Mouse (Mus musculus): ENCODE results near the gene Gdf1. TPM values are rescaled to one million over a fixed set of nuclear protein-coding genes. Genes with fewer than 3 reads are reported as not detected.

Gene Gdf1
- polyA plus RNA-seq, 1 experiment from 2014 or later = 2.1 TPM

DNA sequence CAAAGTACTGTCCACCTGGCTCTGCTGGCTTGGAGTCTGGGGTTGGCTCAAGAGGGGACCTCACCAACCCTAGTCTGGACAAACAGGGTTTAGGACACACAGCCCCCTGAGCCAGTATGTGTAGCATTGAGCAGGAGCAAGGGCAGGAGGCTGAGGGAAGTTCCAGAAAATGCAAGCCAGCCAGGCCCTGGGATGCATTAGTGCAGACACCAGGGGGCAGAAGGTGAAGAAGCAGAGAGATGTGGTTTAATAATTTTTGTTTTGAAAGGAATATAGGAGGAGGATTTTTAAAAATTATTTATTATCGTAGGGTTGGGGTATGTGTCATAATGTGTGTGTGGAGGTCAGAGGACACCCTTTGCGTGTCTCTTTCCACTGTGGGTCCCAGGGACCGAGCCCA, 5.9 kb upstream of the Gdf1 start:
- Histone ChIP-seq H3K27ac (ENCODE audit: low read depth, low read length) (no peak overlapping the region), H3K4me3 (ENCODE audit: low read depth, low read length) (no peak overlapping the region), H3K4me1 (ENCODE audit: control insufficient read depth, insufficient read depth, low read length) (no peaks in the 10 kb centered on the region), H3K9ac (replicated peaks; ENCODE audit: low read depth, low read length) (no peak overlapping the region), H3K27me3 (ENCODE audit: control insufficient read depth, insufficient read depth, low read length) (no peaks in the 10 kb centered on the region), H3K9me3 (ENCODE audit: control insufficient read depth, low read length) (no peaks in the 10 kb centered on the region), H3K36me3 (ENCODE audit: control insufficient read depth, insufficient read depth, low read length) (peaks cover 24% of the 10 kb centered on the region), H3K4me2 (ENCODE audit: low read depth, low read length) (no peak overlapping the region)
- 91% methylated on average over 3 of the region's 3 CpGs for WGBS
- no peak for ATAC-seq (ENCODE audit: low read depth)

DNA sequence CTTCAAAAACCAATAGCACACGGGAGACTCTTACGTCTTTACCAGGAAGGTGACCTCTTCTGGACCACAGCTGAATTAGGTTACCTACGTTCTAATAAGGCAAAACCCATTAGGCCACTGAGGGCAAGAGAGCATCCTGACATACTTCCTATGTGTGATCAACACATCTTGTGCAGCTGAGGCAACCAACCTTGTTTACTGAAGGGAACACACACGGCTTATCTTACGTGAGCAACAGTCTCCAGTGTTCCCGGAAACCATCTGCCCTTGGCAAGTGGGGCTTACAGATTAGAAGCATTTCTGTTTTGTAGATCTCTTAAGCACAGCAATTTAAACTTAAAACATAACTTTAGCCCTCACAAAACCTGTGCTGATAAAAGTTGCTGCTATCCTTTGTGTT, 2.1 kb upstream of the Gdf1 start:
- Histone ChIP-seq H3K27me3 (ENCODE audit: control insufficient read depth, insufficient read depth, low read length) (no peaks in the 10 kb centered on the region), H3K36me3 (ENCODE audit: control insufficient read depth, insufficient read depth, low read length) (peaks cover 45% of the 10 kb centered on the region), H3K4me1 (ENCODE audit: control insufficient read depth, insufficient read depth, low read length) (peaks cover 21% of the 10 kb centered on the region), H3K9ac (replicated peaks; ENCODE audit: low read depth, low read length) (no peak overlapping the region), H3K9me3 (ENCODE audit: control insufficient read depth, low read length) (no peaks in the 10 kb centered on the region), H3K4me2 (ENCODE audit: low read depth, low read length) (no peak overlapping the region), H3K4me3 (ENCODE audit: low read depth, low read length) (no peak overlapping the region), H3K27ac (ENCODE audit: low read depth, low read length) (no peak overlapping the region)
- 95% methylated on average over 6 of the region's 6 CpGs for WGBS
- no peak for ATAC-seq (ENCODE audit: low read depth)

DNA sequence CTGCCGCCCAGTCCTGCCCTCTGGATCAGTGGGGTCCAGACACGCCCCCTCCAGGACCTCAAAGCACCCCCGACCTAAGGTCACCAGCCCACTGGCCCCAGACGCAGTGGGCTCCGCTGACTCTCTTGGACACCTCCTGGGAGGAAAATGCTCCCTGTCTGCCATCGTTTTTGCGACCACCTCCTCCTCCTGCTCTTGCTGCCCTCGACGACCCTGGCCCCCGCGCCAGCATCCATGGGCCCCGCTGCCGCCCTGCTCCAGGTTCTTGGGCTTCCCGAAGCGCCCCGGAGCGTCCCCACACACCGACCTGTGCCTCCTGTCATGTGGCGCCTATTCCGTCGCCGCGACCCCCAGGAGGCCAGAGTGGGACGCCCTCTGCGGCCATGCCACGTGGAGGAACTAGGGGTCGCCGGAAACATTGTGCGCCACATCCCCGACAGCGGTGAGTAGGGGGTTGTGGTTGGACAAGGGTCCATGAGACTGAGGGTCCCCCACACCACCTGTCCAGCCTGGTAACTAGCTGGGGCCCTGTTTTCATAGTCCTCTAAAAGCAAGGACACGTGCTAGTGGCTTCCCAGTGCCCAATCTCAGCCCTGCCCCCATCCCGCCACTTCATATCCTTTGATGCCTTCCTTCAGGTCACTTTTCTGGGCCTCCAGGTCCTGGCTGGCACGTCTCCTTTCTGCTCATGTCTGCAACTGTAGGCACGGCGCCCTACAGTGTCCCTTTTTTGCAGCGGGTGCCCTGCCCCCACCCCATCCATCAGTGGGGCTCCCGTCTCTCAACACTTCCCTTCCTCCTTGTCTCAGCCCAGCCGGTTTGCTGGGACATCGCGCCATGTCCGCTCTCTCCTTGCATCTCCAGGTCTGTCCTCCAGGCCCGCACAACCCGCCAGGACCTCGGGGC, 471 bp downstream of the Gdf1 start:
- peaks cover 21% of the 10 kb centered on the region for H3K4me1 ChIP-seq (ENCODE audit: control insufficient read depth, insufficient read depth, low read length)
- no peak overlapping the region for H3K4me3 ChIP-seq (ENCODE audit: low read depth, low read length)
- 0 out of 2 replicates have a peak overlapping the region, but pooled peaks have one; percentile 11 for H3K9ac ChIP-seq (replicated peaks; ENCODE audit: low read depth, low read length)
- H3K36me3 ChIP-seq (ENCODE audit: control insufficient read depth, insufficient read depth, low read length) = peaks cover 59% of the 10 kb centered on the region
- H3K9me3 ChIP-seq (ENCODE audit: control insufficient read depth, low read length) = no peaks in the 10 kb centered on the region
- H3K27ac ChIP-seq (ENCODE audit: low read depth, low read length) = no peak overlapping the region
- WGBS = 6% methylated on average over 45 of the region's 45 CpGs
- peak overlapping the region; percentile 14; the same call in 1 of the 2 replicates for H3K4me2 ChIP-seq (ENCODE audit: low read depth, low read length)
- H3K27me3 ChIP-seq (ENCODE audit: control insufficient read depth, insufficient read depth, low read length) = no peaks in the 10 kb centered on the region
- ATAC-seq (ENCODE audit: low read depth) = peak; percentile 23; the same call in 1 of the 2 replicates

DNA sequence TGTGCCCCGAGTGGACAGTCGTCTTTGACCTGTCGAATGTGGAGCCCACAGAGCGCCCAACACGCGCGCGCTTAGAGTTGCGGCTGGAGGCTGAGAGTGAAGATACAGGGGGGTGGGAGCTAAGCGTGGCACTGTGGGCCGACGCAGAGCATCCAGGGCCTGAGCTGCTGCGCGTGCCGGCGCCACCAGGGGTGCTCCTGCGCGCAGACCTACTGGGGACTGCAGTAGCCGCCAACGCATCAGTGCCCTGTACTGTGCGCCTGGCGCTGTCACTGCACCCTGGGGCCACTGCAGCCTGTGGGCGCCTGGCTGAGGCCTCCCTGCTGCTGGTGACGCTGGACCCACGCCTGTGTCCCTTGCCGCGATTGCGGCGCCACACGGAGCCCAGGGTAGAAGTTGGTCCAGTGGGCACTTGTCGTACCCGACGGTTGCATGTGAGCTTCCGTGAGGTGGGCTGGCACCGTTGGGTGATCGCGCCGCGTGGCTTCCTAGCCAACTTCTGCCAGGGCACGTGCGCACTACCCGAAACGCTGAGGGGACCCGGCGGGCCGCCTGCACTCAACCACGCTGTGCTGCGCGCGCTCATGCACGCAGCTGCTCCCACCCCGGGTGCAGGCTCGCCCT, 1.2 kb downstream of the Gdf1 start:
- no peaks in the 10 kb centered on the region for H3K27me3 ChIP-seq (ENCODE audit: control insufficient read depth, insufficient read depth, low read length)
- H3K27ac ChIP-seq (ENCODE audit: low read depth, low read length) = no peak overlapping the region
- WGBS = 23% methylated on average over 48 of the region's 53 CpGs
- no peak overlapping the region for H3K4me3 ChIP-seq (ENCODE audit: low read depth, low read length)
- no peaks in the 10 kb centered on the region for H3K9me3 ChIP-seq (ENCODE audit: control insufficient read depth, low read length)
- peak overlapping the region; percentile 14; the same call in 1 of the 2 replicates for H3K4me2 ChIP-seq (ENCODE audit: low read depth, low read length)
- peaks cover 21% of the 10 kb centered on the region for H3K4me1 ChIP-seq (ENCODE audit: control insufficient read depth, insufficient read depth, low read length)
- H3K9ac ChIP-seq (replicated peaks; ENCODE audit: low read depth, low read length) = 0 out of 2 replicates have a peak overlapping the region, but pooled peaks have one; percentile 11
- H3K36me3 ChIP-seq (ENCODE audit: control insufficient read depth, insufficient read depth, low read length) = peaks cover 67% of the 10 kb centered on the region
- ATAC-seq (ENCODE audit: low read depth) = peak; percentile 77

DNA sequence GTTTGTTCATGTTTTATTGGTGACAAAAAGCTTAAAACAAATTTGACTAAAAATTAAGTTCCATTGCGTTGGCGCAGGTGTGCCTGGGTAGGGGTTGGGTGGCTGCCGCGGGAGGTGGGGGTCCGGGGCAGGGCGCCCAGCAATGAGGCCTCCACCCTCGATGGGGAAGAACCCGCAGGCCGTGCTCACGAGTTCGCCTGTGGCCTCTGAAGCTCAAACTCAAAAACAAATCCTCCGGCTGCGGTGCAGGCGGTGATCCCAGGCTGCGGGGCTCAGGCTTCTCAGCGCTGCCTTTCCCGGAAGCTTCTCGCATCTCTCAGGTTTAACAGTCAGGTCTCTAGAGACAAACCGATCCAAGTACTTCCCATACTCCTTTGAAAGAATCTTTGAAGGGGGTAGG, 1.9 kb downstream of the Gdf1 start:
- Histone ChIP-seq H3K9me3 (ENCODE audit: control insufficient read depth, low read length) (no peaks in the 10 kb centered on the region), H3K27me3 (ENCODE audit: control insufficient read depth, insufficient read depth, low read length) (no peaks in the 10 kb centered on the region), H3K4me1 (ENCODE audit: control insufficient read depth, insufficient read depth, low read length) (peaks cover 21% of the 10 kb centered on the region), H3K9ac (replicated peaks; ENCODE audit: low read depth, low read length) (no peak overlapping the region), H3K4me3 (ENCODE audit: low read depth, low read length) (no peak overlapping the region), H3K27ac (ENCODE audit: low read depth, low read length) (no peak overlapping the region), H3K36me3 (ENCODE audit: control insufficient read depth, insufficient read depth, low read length) (peaks cover 73% of the 10 kb centered on the region), H3K4me2 (ENCODE audit: low read depth, low read length) (no peak overlapping the region)
- ATAC-seq (ENCODE audit: low read depth) = no peak
- WGBS = 63% methylated on average over 19 of the region's 19 CpGs

DNA sequence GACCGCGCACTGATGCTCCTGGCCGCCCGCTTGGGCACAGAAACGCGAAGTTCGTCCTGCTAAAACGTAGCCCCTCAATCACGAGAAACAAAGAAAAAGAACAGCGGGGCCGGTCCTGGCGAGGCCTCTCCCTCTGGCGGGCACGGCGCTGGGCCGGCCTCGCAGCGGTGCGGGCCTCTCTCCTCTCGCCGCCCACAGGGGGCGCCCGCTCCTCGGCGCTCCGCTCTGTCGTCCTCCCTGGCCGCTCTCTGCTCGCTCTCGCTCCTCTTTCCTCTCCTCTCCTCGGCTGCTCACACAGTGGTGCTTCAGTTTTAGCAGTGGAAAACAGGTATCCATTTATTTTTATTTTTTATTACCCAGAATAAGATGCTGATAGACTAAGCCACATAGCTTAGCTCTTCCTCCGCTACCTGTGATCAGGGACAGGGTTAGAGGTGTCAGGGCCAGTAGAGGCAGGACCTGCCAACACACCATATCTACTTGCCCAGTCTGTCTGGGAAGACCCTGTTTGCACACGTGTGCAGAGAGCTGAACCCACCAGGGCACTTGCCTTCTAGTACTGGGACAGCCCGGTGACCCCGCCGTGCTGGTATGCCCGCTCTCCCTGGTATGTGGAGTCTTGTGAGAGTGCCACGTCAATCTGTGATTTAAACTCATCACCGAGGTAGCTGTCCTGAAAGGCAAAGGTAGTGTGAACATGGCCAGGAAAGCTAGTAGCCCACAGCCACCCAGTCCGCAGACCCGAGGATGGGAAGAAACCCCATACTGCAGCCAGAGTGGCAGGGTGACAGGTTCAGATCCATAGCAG, 2.7 kb downstream of the Gdf1 start:
- ATAC-seq (ENCODE audit: low read depth) = peak; percentile 77; the same call in 1 of the 2 replicates
- Histone ChIP-seq H3K9me3 (ENCODE audit: control insufficient read depth, low read length) (no peaks in the 10 kb centered on the region), H3K4me2 (ENCODE audit: low read depth, low read length) (no peak overlapping the region), H3K4me3 (ENCODE audit: low read depth, low read length) (0 out of 2 replicates have a peak overlapping the region, but pooled peaks have one; percentile 3), H3K27ac (ENCODE audit: low read depth, low read length) (peak overlapping the region; percentile 28; the same call in 1 of the 2 replicates), H3K9ac (replicated peaks; ENCODE audit: low read depth, low read length) (no peak overlapping the region), H3K4me1 (ENCODE audit: control insufficient read depth, insufficient read depth, low read length) (peaks cover 21% of the 10 kb centered on the region), H3K36me3 (ENCODE audit: control insufficient read depth, insufficient read depth, low read length) (peaks cover 79% of the 10 kb centered on the region), H3K27me3 (ENCODE audit: control insufficient read depth, insufficient read depth, low read length) (no peaks in the 10 kb centered on the region)
- WGBS = 23% methylated on average over 41 of the region's 41 CpGs

DNA sequence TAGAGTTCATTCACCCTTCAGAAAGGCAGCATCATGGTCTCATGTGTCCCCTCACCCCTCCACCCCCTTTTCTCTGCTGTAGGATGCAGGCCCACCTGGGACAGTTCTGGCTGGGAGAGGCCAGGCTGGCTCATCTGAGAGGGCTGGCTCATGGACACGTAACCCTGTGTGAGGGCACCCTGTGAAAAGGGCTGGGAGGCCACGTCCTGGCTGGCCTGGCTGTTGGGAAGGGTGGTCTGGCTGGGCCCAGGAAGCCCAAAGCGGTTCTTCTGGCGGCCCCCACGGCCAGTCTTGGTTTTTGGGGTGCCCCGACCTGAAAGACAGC, 3.2 kb downstream of the Gdf1 start:
- no peak overlapping the region for H3K4me3 ChIP-seq (ENCODE audit: low read depth, low read length)
- no peaks in the 10 kb centered on the region for H3K27me3 ChIP-seq (ENCODE audit: control insufficient read depth, insufficient read depth, low read length)
- H3K9ac ChIP-seq (replicated peaks; ENCODE audit: low read depth, low read length) = no peak overlapping the region
- 90% methylated on average over 6 of the region's 6 CpGs for WGBS
- H3K9me3 ChIP-seq (ENCODE audit: control insufficient read depth, low read length) = no peaks in the 10 kb centered on the region
- no peak overlapping the region for H3K27ac ChIP-seq (ENCODE audit: low read depth, low read length)
- peaks cover 21% of the 10 kb centered on the region for H3K4me1 ChIP-seq (ENCODE audit: control insufficient read depth, insufficient read depth, low read length)
- no peak overlapping the region for H3K4me2 ChIP-seq (ENCODE audit: low read depth, low read length)
- peaks cover 81% of the 10 kb centered on the region for H3K36me3 ChIP-seq (ENCODE audit: control insufficient read depth, insufficient read depth, low read length)
- ATAC-seq (ENCODE audit: low read depth) = no peak

DNA sequence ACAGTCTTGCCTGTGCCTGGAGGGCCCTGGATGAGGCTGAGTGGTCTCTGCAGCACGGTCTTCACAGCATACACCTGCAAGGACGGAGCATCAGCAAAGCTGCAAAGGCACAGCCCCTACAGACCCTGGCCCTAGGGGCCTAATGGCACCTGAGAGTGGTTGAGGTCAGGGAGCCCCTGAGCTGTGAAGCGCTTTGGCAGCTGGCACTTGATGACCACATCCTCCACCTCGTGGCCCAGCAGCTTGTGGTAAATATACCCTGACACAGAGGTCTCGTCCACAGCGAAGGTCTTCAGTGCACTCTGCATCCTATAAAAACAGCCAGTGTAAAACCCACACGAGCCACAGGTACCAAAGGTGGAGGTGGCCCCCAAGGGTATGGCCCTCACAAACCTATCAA, 9.3 kb downstream of the Gdf1 start:
- 95% methylated on average over 7 of the region's 7 CpGs for WGBS
- Histone ChIP-seq H3K4me1 (ENCODE audit: control insufficient read depth, insufficient read depth, low read length) (no peaks in the 10 kb centered on the region), H3K9me3 (ENCODE audit: control insufficient read depth, low read length) (no peaks in the 10 kb centered on the region), H3K4me2 (ENCODE audit: low read depth, low read length) (no peak overlapping the region), H3K36me3 (ENCODE audit: control insufficient read depth, insufficient read depth, low read length) (peaks cover 76% of the 10 kb centered on the region), H3K27ac (ENCODE audit: low read depth, low read length) (no peak overlapping the region), H3K4me3 (ENCODE audit: low read depth, low read length) (no peak overlapping the region), H3K27me3 (ENCODE audit: control insufficient read depth, insufficient read depth, low read length) (no peaks in the 10 kb centered on the region), H3K9ac (replicated peaks; ENCODE audit: low read depth, low read length) (no peak overlapping the region)
- ATAC-seq (ENCODE audit: low read depth) = no peak
